Mouse (Mus musculus) liver, adult 2 months (tissue): ENCODE data around the gene Fga. TPM values are rescaled to one million over a fixed set of nuclear protein-coding genes. Genes with fewer than 3 reads are reported as not detected.

Experiments
- DNase-seq: peaks from one replicate; pipeline ENCODE4 v3.0.0-alpha.2; 2011; ENCODE audit warnings: low read depth, low spot score; ENCODE audit errors: extremely low read depth
- H3K27ac ChIP-seq: fragments of 200-500 bp; replicated peaks from 2 replicates; pipeline ENCODE4 v1.5.1; 2012; ENCODE audit warnings: low read depth, mild to moderate bottlenecking, control low read depth, inconsistent platforms, low read length; ENCODE audit not compliant: insufficient read depth
- H3K27me3 ChIP-seq: fragments of 200-500 bp; 2 replicates; pipeline ENCODE4 v1.6.1; 2012; ENCODE audit warnings: mild to moderate bottlenecking, moderate library complexity, low read length, inconsistent platforms; ENCODE audit not compliant: control insufficient read depth, insufficient read depth
- H3K36me3 ChIP-seq: fragments of 200-500 bp; 2 replicates; pipeline ENCODE4 v1.6.1; 2012; ENCODE audit warnings: low read length, inconsistent platforms; ENCODE audit not compliant: control insufficient read depth, insufficient read depth
- H3K4me1 ChIP-seq: fragments of 200-500 bp; 2 replicates; pipeline ENCODE4 v1.6.1; 2011; ENCODE audit warnings: low read length; ENCODE audit not compliant: control insufficient read depth, insufficient read depth
- H3K4me3 ChIP-seq: fragments of 200-500 bp; 2 replicates; pipeline ENCODE4 v1.5.1; 2011; ENCODE audit warnings: low read depth, mild to moderate bottlenecking, control low read depth, low read length, moderate library complexity; ENCODE audit not compliant: insufficient read depth
- H3K79me2 ChIP-seq: fragments of 200-500 bp; 2 replicates; pipeline ENCODE4 v1.6.1; 2012; ENCODE audit warnings: inconsistent platforms, mild to moderate bottlenecking, low read length, moderate library complexity; ENCODE audit not compliant: control insufficient read depth, insufficient read depth
- H3K9ac ChIP-seq: fragments of 200-500 bp; 2 replicates; pipeline ENCODE4 v1.6.1; 2012; ENCODE audit warnings: low read depth, mild to moderate bottlenecking, control low read depth, inconsistent platforms, low read length
- CTCF ChIP-seq: fragments of 200-500 bp; IDR thresholded peaks from 2 replicates; pipeline ENCODE4 v1.5.1; 2011; ENCODE audit warnings: low read depth, low read length, control low read depth
- POLR2A ChIP-seq: fragments of 200-500 bp; IDR thresholded peaks from 2 replicates; pipeline ENCODE4 v1.6.1; 2011; ENCODE audit warnings: low read length, control low read depth; ENCODE audit not compliant: insufficient read depth; ENCODE audit errors: extremely low read depth
- WGBS: fragments of 180-500 bp; shearing (Covaris S2); methylation state at CpG from one replicate; pipeline ENCODE4 v1.1.7; 2018; 5-methylcytosine and 5-hydroxymethylcytosine counted together
- polyA plus RNA-seq: library from polyadenylated mRNA; depleted of rRNA; stranded (reverse); fragments of >200 nt; gene quantifications from 2 replicates; pipeline ENCODE4 v1.2.3, GENCODE M21; 2012; rRNA removed
- total RNA-seq: library from RNA; depleted of rRNA; stranded (reverse); fragments of >200 nt; gene quantifications from 2 replicates; pipeline ENCODE4 v1.2.3, GENCODE M21; 2014; rRNA removed

Gene Fga
- total and polyA plus RNA-seq, 2 experiments: 984 to 3,320 TPM

- Histone ChIP-seq H3K4me3 (no peak overlapping the region), H3K27me3 (no peaks in the 10 kb centered on the region), H3K9ac (no peak overlapping the region), H3K4me1 (peaks cover 9% of the 10 kb centered on the region; the same call in 1 of the 2 replicates), H3K36me3 (peaks cover 8% of the 10 kb centered on the region), H3K27ac (no peak overlapping the region), H3K79me2 (no peaks in the 10 kb centered on the region)
- TF ChIP-seq POLR2A (no peak), CTCF (no peak)
- WGBS: 42% methylated on average over 3 of the region's 3 CpGs
- DNase-seq: no peak
Measured at GRCm38 (mm10) chr3:83076563-83076962, 50.7 kb downstream of the Fga start.

GRCm38 (mm10) chr3:83080567-83081055, 54.7 kb downstream of the Fga start:
- TF ChIP-seq POLR2A (no peak), CTCF (peak; percentile 57)
- WGBS: 0% methylated on average over 11 of the region's 11 CpGs
- Histone ChIP-seq H3K79me2 (no peaks in the 10 kb centered on the region), H3K36me3 (no peaks in the 10 kb centered on the region), H3K27me3 (no peaks in the 10 kb centered on the region), H3K4me3 (peak overlapping the region; percentile 21; the same call in 1 of the 2 replicates), H3K27ac (no peak overlapping the region), H3K4me1 (peaks cover 3% of the 10 kb centered on the region; the same call in 1 of the 2 replicates), H3K9ac (no peak overlapping the region)
- peak; percentile 64 for DNase-seq

Other genes with a start within 250 kb of the Fga start
- 0.13 and 0.28 TPM in 2 replicates for gene Rbm46, start 149.6 kb upstream of the Fga start, total RNA-seq
- gene Rbm46, start 149.6 kb upstream of the Fga start, polyA plus RNA-seq: not detected in 2 replicates
- gene Lrat, start 122.1 kb upstream of the Fga start, total RNA-seq: 12.4 and 17.9 TPM in 2 replicates
- gene Lrat, start 122.1 kb upstream of the Fga start, polyA plus RNA-seq: 3.4 and 8.0 TPM in 2 replicates
- gene Fgg, start 18.4 kb upstream of the Fga start, total RNA-seq: 3,843 and 4,358 TPM in 2 replicates
- gene Fgg, start 18.4 kb upstream of the Fga start, polyA plus RNA-seq: 2,564 and 2,816 TPM in 2 replicates
- gene Fgb, start 23.8 kb downstream of the Fga start, total RNA-seq: 2,420 and 2,798 TPM in 2 replicates
- gene Fgb, start 23.8 kb downstream of the Fga start, polyA plus RNA-seq: 918 and 923 TPM in 2 replicates
- 34.1 and 35.1 TPM in 2 replicates for gene Plrg1, start 29.4 kb downstream of the Fga start, total RNA-seq
- gene Plrg1, start 29.4 kb downstream of the Fga start, polyA plus RNA-seq: 20.7 and 21.8 TPM in 2 replicates
- 0.09 and 0.13 TPM in 2 replicates for gene Dchs2, start 101.9 kb downstream of the Fga start, total RNA-seq
- gene Dchs2, start 101.9 kb downstream of the Fga start, polyA plus RNA-seq: 0.01 TPM in 2 replicates